Comparison of ENCODE assay signal across 21 mouse cellular contexts in the genomic region with DNA sequence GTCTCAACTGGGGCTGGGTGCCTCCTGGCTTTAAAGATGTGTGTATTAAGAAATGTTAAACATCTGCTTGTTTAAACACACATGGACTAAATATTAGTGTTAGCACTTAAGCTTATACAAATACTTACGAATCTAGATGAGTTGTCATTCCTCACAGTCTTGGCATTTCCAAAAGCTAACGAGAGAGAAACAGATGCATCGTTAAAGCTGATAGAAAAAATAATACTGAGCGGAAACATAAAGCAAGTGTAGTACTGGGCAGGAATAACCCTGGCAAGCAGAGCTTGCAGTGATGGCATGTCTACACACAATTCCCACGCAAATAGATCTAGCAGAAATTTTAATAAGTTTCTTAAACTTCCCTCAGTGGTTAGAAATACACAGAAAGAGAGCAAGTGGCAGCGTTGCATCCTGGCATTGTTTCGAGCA.
DNase-seq lines count a peak whose midpoint lies in the region; ATAC-seq and TF ChIP-seq lines count a peak whose summit lies in the region.
"Had no signal": no experiment of that assay in that cellular context is flagged by ENCODE, and none has a peak within 500 bp of the region (broad histone marks: within the 10 kb centered on the region; RNA-seq: fewer than 3 reads in every experiment).

No protein-coding gene starts in this region.

- peaks cover 4% of the 10 kb centered on the region for H3K4me1 ChIP-seq in forebrain, embryonic 16.5 days (replicated peaks; ENCODE audit: control insufficient read depth, insufficient read depth, low read length)
- peaks cover 9% of the 10 kb centered on the region for H3K4me1 ChIP-seq in forebrain, embryonic 10.5 days
- peaks cover 22% of the 10 kb centered on the region for H3K4me1 ChIP-seq in limb, embryonic 15.5 days
- H3K4me1 ChIP-seq in limb, embryonic 10.5 days = peaks cover 10% of the 10 kb centered on the region; the same call in 1 of the 2 replicates
- H3K4me1 ChIP-seq in stomach, embryonic 16.5 days (ENCODE audit: control insufficient read depth, insufficient read depth, low read length) = peaks cover 20% of the 10 kb centered on the region
- H3K4me1 ChIP-seq: liver, embryonic 15.5 days had no signal

- no peak overlapping the region for H3K27ac ChIP-seq in forebrain, embryonic 16.5 days (ENCODE audit: low read length)
- H3K27ac ChIP-seq in forebrain, embryonic 10.5 days = no peak overlapping the region
- 0 out of 2 replicates have a peak overlapping the region, but pooled peaks have one; percentile 9 for H3K27ac ChIP-seq in limb, embryonic 15.5 days
- H3K27ac ChIP-seq in limb, embryonic 10.5 days = no peak overlapping the region
- H3K27ac ChIP-seq in stomach, embryonic 16.5 days (ENCODE audit: low read length) = no peak overlapping the region
- no peak overlapping the region for H3K27ac ChIP-seq in gastrocnemius, adult 2 months
- H3K27ac ChIP-seq: heart, embryonic 13.5 days; hindbrain, postnatal 0 days; liver, embryonic 15.5 days; midbrain, embryonic 12.5 days; neural tube, embryonic 15.5 days had no signal

- 53% methylated on average over 7 of the region's 7 CpGs for WGBS in forebrain, embryonic 16.5 days
- WGBS in forebrain, embryonic 10.5 days = 87% methylated on average over 7 of the region's 7 CpGs
- WGBS in limb, embryonic 15.5 days = 57% methylated on average over 7 of the region's 7 CpGs
- 87% methylated on average over 7 of the region's 7 CpGs for WGBS in limb, embryonic 10.5 days
- WGBS in stomach, embryonic 16.5 days = 45% methylated on average over 7 of the region's 7 CpGs

- intact Hi-C loops in gastrocnemius, adult 2 months (cut with DNase I) = no loop called here

- TF ChIP-seq CTCF in gastrocnemius, adult 2 months (IDR thresholded peaks at IDR 0.05) = no peak

- ATAC-seq in forebrain, embryonic 16.5 days = peak; percentile 64; the same call in 1 of the 2 replicates
- no peak for ATAC-seq in limb, embryonic 15.5 days (ENCODE audit: insufficient number of reproducible peaks, low FRiP score, low TSS enrichment, low read depth)
- ATAC-seq in stomach, embryonic 16.5 days (ENCODE audit: insufficient read depth, low FRiP score) = 0 out of 2 replicates have a peak, but pooled peaks have one; percentile 53

- no peak overlapping the region for H3K4me3 ChIP-seq in forebrain, embryonic 16.5 days (replicated peaks; ENCODE audit: low read length)
- H3K4me3 ChIP-seq in forebrain, embryonic 10.5 days = no peak overlapping the region
- no peak overlapping the region for H3K4me3 ChIP-seq in limb, embryonic 15.5 days
- H3K4me3 ChIP-seq in limb, embryonic 10.5 days = no peak overlapping the region
- H3K4me3 ChIP-seq in stomach, embryonic 16.5 days (replicated peaks; ENCODE audit: low read length) = no peak overlapping the region
- no peak overlapping the region for H3K4me3 ChIP-seq in gastrocnemius, adult 2 months
- H3K4me3 ChIP-seq: heart, embryonic 13.5 days; liver, embryonic 15.5 days; midbrain, embryonic 12.5 days; neural tube, embryonic 15.5 days had no signal

- no peaks in the 10 kb centered on the region for H3K27me3 ChIP-seq in forebrain, embryonic 16.5 days (replicated peaks; ENCODE audit: control insufficient read depth, insufficient read depth, low read length)
- no peaks in the 10 kb centered on the region for H3K27me3 ChIP-seq in forebrain, embryonic 10.5 days (ENCODE audit: poor library complexity, severe bottlenecking)
- H3K27me3 ChIP-seq in limb, embryonic 15.5 days = no peaks in the 10 kb centered on the region
- no peaks in the 10 kb centered on the region for H3K27me3 ChIP-seq in limb, embryonic 10.5 days (ENCODE audit: low read depth, poor library complexity, severe bottlenecking)
- no peaks in the 10 kb centered on the region for H3K27me3 ChIP-seq in stomach, embryonic 16.5 days (ENCODE audit: control insufficient read depth, insufficient read depth, low read length)
- H3K27me3 ChIP-seq: heart, embryonic 13.5 days; liver, embryonic 15.5 days; midbrain, embryonic 12.5 days; neural tube, embryonic 15.5 days had no signal

- H3K36me3 ChIP-seq in forebrain, embryonic 16.5 days (ENCODE audit: control insufficient read depth, insufficient read depth) = no peaks in the 10 kb centered on the region
- H3K36me3 ChIP-seq in forebrain, embryonic 10.5 days (replicated peaks) = peaks cover 54% of the 10 kb centered on the region
- H3K36me3 ChIP-seq in limb, embryonic 15.5 days = no peaks in the 10 kb centered on the region
- H3K36me3 ChIP-seq in limb, embryonic 10.5 days = peaks cover 67% of the 10 kb centered on the region
- H3K36me3 ChIP-seq in stomach, embryonic 16.5 days (ENCODE audit: control insufficient read depth, insufficient read depth, low read length) = no peaks in the 10 kb centered on the region
- H3K36me3 ChIP-seq: liver, embryonic 15.5 days; midbrain, embryonic 12.5 days; neural tube, embryonic 15.5 days had no signal

- no peak overlapping the region for H3K9ac ChIP-seq in forebrain, embryonic 16.5 days (replicated peaks; ENCODE audit: low read depth, low read length)
- no peak overlapping the region for H3K9ac ChIP-seq in limb, embryonic 15.5 days
- H3K9ac ChIP-seq in stomach, embryonic 16.5 days (ENCODE audit: low read length) = no peak overlapping the region
- H3K9ac ChIP-seq: heart, embryonic 13.5 days; liver, embryonic 15.5 days; midbrain, embryonic 12.5 days; neural tube, embryonic 15.5 days had no signal

- DNase-seq in forebrain, embryonic 10.5 days (ENCODE audit: extremely low spot score, low spot score) = no peak
- no peak for DNase-seq in limb, embryonic 10.5 days (ENCODE audit: low spot score)
- peak; percentile 20 for DNase-seq in right cerebral cortex, adult 18-20 months
- DNase-seq in right cerebral cortex, postnatal 4 days = no peak
- DNase-seq in gastrocnemius, adult 2 months = no peak
- DNase-seq: cerebellum, adult 2 months; gastrocnemius, postnatal 14 days; heart, adult 18-20 months; heart, postnatal 14 days; kidney, adult 18-20 months; kidney, postnatal 4 days; liver; thymus, postnatal 25 days had no signal

- no peaks in the 10 kb centered on the region for H3K9me3 ChIP-seq in forebrain, embryonic 16.5 days (ENCODE audit: control insufficient read depth, low read length)
- no peaks in the 10 kb centered on the region for H3K9me3 ChIP-seq in forebrain, embryonic 10.5 days
- H3K9me3 ChIP-seq in limb, embryonic 15.5 days = no peaks in the 10 kb centered on the region
- H3K9me3 ChIP-seq in limb, embryonic 10.5 days (replicated peaks) = no peaks in the 10 kb centered on the region
- H3K9me3 ChIP-seq in stomach, embryonic 16.5 days (replicated peaks; ENCODE audit: control insufficient read depth, low read length) = no peaks in the 10 kb centered on the region
- H3K9me3 ChIP-seq: heart, embryonic 13.5 days; liver, embryonic 15.5 days; midbrain, embryonic 12.5 days; neural tube, embryonic 15.5 days had no signal

- H3K4me2 ChIP-seq in forebrain, embryonic 16.5 days (ENCODE audit: low read length) = no peak overlapping the region
- no peak overlapping the region for H3K4me2 ChIP-seq in limb, embryonic 15.5 days
- no peak overlapping the region for H3K4me2 ChIP-seq in stomach, embryonic 16.5 days (ENCODE audit: low read depth, low read length)
- H3K4me2 ChIP-seq: heart, embryonic 13.5 days; liver, embryonic 15.5 days; midbrain, embryonic 12.5 days; neural tube, embryonic 15.5 days had no signal
